Mouse (Mus musculus): ENCODE results near the gene Zfp652.

GRCm38 (mm10) chr11:95737811-95738210, 25.3 kb downstream of the Zfp652 start:
- TF ChIP-seq CTCF (IDR thresholded peaks at IDR 0.05; ENCODE audit: low read depth, low read length): no peak
- no peak for TF ChIP-seq GATA1 (IDR thresholded peaks at IDR 0.05; ENCODE audit: borderline replicate concordance, low read length)
- no peak for TF ChIP-seq POLR2AphosphoS5 (IDR thresholded peaks at IDR 0.05; ENCODE audit: insufficient replicate concordance, low read depth, low read length)

All from G1E (cell line).